Mouse (Mus musculus) megakaryocyte, embryonic 14.5 days (primary cell): Measurements from ENCODE around the gene Asic2.

ENCODE experiments used
- FLI1 ChIP-seq: IDR thresholded peaks from 2 replicates; pipeline ENCODE4 v1.6.1; 2012; ENCODE audit warnings: low read length, inconsistent platforms, mixed read lengths
- GATA1 ChIP-seq: IDR thresholded peaks from 3 replicates; pipeline ENCODE4 v1.6.1; 2012; ENCODE audit warnings: mixed read lengths, low read length, inconsistent platforms, borderline replicate concordance

GRCm38 (mm10) chr11:81083822-81084221, 884.4 kb downstream of the Asic2 start:
- TF ChIP-seq GATA1: no peak
- TF ChIP-seq FLI1: no peak
